Mouse (Mus musculus): ENCODE results near the gene Kng1. TPM values are rescaled to one million over a fixed set of nuclear protein-coding genes. Genes with fewer than 3 reads are reported as not detected.

Gene Kng1
- polyA plus RNA-seq (2015; fragmentation: Nextera tagmentation; extraction: Ambion mirVana), result 1.3 and 2.8 TPM in 2 replicates

DNA sequence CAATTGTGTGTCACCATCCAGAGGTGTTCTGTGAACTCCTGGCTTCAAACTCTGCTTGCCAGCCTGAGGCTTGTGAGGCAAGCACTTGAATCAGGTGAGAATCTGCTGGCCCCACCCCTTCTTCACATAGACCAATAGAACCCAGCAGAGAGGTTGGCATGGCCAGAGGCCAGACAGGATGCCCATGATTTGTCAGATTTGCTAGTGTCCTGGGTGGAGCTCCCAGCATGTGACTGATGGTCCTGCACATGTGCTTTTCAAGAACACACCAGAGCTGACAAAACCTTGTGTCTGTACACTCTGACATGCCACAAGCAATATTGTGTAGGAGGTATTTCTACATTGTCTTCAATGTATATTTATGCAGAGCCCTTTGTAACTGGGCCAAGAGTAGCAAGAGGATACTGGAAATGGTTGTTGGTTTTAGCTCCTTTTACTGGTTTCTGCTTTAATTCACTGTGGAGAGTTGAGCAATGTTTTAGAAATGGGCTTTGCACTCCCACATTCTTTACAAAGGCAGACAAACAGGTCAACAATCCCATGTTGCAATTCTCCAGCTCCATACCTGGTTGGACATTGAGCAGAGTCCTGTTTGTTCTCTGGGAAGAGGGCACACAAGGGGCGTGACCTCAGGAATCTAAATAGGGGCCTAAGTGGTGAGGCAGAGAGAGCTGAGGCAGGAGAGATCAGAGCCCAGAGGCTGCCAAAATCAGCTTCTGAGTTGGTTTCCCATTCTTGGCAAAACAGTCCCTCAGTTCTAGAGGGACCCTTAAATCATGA lies at the start of gene Kng1:
Gene Kng1, plus strand, starts transcription at position 198 of the 780 bp plus-strand sequence.

DNA sequence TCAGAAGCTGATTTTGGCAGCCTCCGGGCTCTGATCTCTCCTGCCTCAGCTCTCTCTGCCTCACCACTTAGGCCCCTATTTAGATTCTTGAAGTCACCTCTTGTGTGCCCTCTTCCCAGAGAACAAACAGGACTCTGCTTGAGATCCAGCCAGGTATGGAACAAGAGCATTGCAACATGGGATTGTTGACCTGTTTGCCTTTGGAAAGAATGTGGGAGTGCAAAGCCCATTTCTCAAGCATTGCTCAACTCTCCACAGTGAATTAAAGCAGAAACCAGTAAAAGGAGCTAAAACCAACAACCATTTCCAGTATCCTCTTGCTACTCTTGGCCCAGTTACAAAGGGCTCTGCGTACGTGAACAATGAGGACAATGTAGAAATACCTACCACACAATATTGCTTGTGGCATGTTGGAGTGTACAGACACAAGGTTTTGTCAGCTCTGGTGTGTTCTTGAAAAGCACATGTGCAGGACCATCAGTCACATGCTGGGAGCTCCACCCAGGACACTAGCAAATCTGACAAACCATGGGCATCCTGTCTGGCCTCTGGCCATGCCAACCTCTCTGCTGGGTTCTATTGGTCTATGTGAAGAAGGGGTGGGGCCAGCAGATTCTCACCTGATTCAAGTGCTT lies 28.6 kb upstream of the Kng1 start, which contains the start of gene Kng2:
Gene Kng2, minus strand, starts transcription at position 517 of the 635 bp plus-strand sequence.

DNA sequence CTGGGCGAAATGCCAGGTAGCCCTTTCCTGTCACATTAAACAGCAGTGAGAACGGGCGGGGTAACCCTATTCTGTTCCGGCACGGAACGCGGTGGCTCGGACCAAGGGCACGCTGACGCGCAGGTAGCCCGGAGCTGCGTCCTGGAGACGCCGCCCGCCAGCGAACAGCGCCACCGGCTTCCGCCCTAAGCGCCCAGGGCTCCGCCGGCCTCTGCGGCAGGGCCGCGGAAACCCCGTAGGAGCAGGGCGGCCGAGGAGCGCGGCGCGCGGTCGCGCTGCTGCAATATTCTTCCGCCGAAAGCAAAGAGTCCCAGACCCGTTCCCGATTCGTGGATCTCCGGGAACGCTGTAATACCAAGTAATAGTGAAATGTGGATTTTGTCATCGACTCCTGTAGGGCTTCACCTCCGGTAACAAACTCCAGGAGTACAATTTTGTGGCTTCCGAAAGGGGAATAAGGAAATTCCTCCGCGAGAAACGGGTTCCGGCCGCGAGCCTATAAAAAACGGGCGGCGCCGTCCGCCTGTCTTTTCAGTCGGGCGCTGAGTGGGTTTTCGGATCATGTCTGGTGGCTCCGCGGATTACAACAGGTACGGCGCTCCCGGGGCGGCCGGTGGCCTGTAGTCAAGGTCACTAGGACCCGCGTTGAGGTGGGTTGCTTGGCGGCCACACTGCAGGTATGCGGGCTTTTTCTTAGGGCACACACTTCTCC lies 49.7 kb downstream of the Kng1 start, which contains the start of gene Eif4a2:
Gene Eif4a2, plus strand, starts transcription at position 214 of the 712 bp plus-strand sequence.

DNA sequence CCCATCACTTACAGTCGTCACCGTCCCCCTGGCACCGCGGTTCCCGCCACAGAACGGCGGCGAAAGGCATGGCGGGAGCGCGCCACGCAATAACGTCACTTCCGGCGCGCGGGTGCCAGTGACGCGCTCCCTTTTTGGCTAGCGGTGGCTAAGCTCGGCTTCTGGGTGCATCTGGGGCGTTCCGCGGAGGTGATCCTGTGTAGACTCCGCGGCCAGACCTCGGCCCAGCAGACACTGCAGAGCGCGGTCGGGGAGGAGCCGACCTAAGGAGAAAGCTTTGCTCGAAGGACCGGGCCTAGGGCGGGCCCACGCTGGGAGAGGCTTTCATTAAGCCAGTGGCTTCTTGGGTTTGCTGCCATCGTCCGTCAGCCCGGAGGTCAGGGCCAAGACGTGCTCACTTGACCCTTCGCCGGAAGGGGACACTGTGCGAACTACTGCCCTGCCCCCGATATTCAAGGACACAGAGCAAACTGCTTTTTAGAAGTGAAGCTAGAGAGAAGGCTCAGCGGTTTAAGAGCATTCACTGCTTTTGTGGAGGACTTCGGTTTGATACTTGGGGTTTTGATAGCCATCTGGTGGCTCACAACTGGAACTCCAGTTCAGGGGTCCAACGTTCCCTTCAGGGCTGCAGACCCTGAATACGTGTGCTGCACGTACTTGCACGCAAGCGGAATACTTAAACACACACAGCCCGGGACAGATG lies 70.2 kb downstream of the Kng1 start, which contains the start of gene Rfc4:
Gene Rfc4, minus strand, starts transcription at position 65 of the 703 bp plus-strand sequence.

Small RNA genes within 50 kb of the gene (microRNA-seq; reads per million reads assigned to microRNA genes)
- 0 reads per million in 2 experiments for gene Gm49346

Other genes with a start within 250 kb of the Kng1 start
- gene Crygs, start 246.3 kb upstream of the Kng1 start, polyA plus RNA-seq (2015; fragmentation: Nextera tagmentation; extraction: Ambion mirVana), result not detected in 2 replicates
- gene Tbccd1, start 200.2 kb upstream of the Kng1 start, polyA plus RNA-seq (2015; fragmentation: Nextera tagmentation; extraction: Ambion mirVana), result 8.3 and 8.9 TPM in 2 replicates
- 31.7 and 44.3 TPM in 2 replicates for gene Dnajb11, start 200.0 kb upstream of the Kng1 start, polyA plus RNA-seq (2015; fragmentation: Nextera tagmentation; extraction: Ambion mirVana)
- 7.3 and 12.2 TPM in 2 replicates for gene Ahsg, start 166.6 kb upstream of the Kng1 start, polyA plus RNA-seq (2015; fragmentation: Nextera tagmentation; extraction: Ambion mirVana)
- gene Fetub, start 139.5 kb upstream of the Kng1 start, polyA plus RNA-seq (2015; fragmentation: Nextera tagmentation; extraction: Ambion mirVana), result 0.15 and 0.19 TPM in 2 replicates
- 0.17 and 0.27 TPM in 2 replicates for gene Hrg, start 106.8 kb upstream of the Kng1 start, polyA plus RNA-seq (2015; fragmentation: Nextera tagmentation; extraction: Ambion mirVana)
- 0.32 and 0.46 TPM in 2 replicates for gene Kng2, start 28.4 kb upstream of the Kng1 start, polyA plus RNA-seq (2015; fragmentation: Nextera tagmentation; extraction: Ambion mirVana)
- 135 and 147 TPM in 2 replicates for gene Eif4a2, start 49.6 kb downstream of the Kng1 start, polyA plus RNA-seq (2015; fragmentation: Nextera tagmentation; extraction: Ambion mirVana)
- gene Rfc4, start 69.9 kb downstream of the Kng1 start, polyA plus RNA-seq (2015; fragmentation: Nextera tagmentation; extraction: Ambion mirVana), result 26.1 and 28.1 TPM in 2 replicates
- 44.5 and 447 TPM in 2 replicates for gene Adipoq, start 88.7 kb downstream of the Kng1 start, polyA plus RNA-seq (2015; fragmentation: Nextera tagmentation; extraction: Ambion mirVana)
- gene St6gal1, start 166.9 kb downstream of the Kng1 start, polyA plus RNA-seq (2015; fragmentation: Nextera tagmentation; extraction: Ambion mirVana), result 8.4 and 10.4 TPM in 2 replicates

Data from skeletal muscle tissue, postnatal 0 days (tissue).